Mouse (Mus musculus) adrenal gland, postnatal 36 days (tissue): Measurements from ENCODE around the gene Cfap52. TPM values are rescaled to one million over a fixed set of nuclear protein-coding genes. Genes with fewer than 3 reads are reported as not detected.
A peak's percentile ranks its signal among the peaks of the same experiment; 100 is the strongest.

Source experiments
- DNase-seq, 2 experiments: peaks; one replicate each; pipeline ENCODE4 v3.0.0; 2021; ENCODE audit warnings: mixed read lengths in 1 of 2
- total RNA-seq, 2 experiments: library from RNA; stranded (reverse); gene quantifications; 2 replicates each; pipeline ENCODE4 v1.2.3; 2021

The Cfap52 gene
- total RNA-seq, 2 experiments from 2014 or later: not detected

- DNase-seq: no peak
Observed at GRCm38 (mm10) chr11:67926348-67927055, 38.9 kb downstream of the Cfap52 start.

DNA sequence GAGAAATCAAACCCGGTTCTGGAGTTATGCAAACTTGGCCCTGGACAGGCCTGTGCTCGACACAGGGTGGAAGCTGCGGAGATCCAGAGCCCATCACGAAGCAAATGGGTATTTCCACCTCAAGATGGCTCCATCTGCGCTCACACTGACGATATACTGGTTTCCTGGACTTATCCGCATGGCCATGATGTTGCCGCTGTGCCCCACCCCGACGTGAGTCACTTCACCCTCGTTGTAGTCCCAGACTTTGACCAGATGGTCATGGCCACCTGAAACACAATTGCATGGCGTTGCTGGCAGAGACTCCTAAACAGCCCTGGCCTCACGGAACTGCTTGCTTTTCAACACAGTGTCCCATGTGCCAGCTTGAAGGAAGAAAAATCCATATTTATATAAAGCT, 40.5 kb downstream of the Cfap52 start:
- no peak for DNase-seq

DNA sequence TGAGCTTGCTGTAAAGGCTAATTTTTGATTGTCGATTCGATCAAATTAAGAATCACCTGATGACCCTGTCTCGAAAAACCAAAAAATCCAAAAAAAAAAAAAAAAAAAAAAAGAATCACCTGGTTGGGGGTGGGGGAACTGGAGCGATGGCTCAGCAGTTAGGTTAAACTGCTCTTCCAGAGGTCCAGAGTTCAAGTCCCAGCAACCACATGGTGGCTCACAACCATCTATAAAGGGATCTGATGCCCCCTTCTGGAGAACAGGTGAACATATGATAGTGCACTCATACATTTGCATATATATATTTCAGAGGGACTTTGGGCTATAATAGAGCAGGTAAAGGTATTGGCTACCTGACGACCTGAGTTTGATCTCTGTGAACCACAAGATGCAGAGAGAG, 41.7 kb downstream of the Cfap52 start:
- DNase-seq: no peak

DNA sequence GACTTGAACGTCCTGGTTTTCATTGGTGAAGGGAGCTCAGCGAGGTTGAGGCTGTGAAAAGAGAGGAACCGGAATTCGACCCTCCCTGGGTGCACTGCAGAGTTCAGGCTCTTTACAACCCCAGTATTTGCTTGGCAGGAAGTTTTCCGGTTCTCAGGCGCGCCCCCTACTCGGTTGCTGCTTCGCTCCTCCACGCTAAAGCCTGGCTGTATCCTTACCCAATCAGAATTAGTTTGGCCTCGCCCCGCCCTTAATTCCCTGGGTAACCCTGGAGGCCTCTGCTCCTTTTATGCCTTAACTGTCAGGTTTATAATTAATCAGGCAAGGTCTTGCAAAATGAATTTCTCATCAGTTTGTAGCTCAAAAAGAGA, 42.7 kb downstream of the Cfap52 start:
- peak; percentile 76 to 78 for DNase-seq

DNA sequence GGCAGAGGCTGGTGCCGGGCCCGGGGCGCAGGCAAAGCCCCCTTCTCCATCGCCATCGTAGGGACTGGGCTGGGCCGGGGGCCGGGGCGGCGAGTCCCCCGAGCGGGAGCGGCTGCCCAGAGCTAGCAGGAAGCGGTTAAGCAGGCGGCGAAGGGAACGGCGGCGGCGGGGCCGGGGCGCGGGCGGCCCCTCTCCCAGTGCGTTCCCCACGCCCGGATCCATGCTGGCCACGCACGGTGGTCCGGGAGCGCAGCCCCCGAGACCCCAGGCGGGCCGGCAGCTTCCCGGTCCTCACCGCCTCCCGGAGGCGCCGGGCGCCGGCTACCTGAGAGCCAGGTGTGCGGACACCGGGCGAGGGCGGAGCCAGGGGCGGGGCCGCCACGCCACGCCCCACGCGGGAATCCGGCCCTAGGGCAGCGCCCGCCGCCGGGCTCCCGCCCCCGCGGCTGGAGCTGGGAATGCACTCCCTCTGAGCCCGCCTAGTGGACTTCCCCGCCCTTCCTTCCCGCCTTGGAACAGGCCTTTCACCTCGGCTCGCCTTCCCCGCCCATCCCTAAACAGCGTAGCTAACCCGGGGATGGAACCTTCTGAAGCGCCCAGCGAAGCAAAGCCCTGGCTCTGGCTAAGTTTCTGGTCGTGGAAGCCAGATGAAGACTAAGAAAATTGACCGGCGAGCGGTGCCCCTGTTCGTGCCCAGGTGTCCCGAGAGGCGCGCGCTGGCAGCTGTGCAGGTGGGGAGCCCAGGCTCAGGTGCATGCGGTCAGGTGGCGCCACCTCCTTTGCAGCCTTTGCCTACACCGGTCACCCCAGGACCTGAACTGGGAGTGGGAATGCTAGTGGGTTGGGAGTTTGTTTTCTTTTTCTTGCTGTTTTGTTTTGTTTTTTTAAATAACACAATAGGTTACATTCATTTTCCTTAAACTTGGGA, 43.4 kb downstream of the Cfap52 start, which contains the start of gene Usp43:
Gene Usp43, minus strand, starts transcription at position 327 of the 928 bp plus-strand sequence.
- DNase-seq: peak; percentile 75 to 78

DNA sequence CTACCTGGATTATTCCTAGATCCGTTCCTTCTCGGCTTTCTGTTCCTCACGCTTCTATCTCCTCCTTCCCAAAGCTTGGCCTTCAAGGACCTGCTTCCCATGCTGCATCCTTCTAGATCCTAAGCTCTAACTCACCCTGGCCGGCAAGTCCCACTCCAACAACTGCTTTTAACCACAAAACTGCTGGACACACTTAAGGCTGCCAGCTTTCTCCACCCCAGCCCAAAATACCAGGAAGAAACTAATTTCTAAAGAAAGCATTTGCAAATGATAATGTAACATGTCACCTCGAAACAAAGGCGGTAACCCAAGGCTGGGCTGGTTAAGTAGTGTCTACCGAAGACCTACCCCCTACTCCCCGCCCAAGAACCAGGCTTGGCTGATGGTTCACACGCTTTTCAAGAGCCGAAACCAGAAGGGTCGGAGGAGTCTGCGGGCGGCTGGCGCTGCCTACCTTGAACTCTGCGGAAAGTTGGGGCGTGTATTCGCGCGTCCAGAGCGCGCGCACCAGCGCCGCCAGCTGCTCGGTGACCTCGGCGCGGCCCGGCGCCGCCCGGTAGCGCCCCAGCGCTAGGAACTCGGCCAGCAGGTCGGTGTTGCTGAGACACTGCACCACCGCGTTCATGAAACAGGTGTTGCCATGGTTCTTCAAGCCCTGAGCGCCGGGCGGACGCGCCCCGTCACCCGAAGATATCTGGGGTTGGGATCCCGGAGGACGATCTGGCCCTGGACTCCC, 44.2 kb downstream of the Cfap52 start:
- peak; percentile 57 to 60 for DNase-seq

DNA sequence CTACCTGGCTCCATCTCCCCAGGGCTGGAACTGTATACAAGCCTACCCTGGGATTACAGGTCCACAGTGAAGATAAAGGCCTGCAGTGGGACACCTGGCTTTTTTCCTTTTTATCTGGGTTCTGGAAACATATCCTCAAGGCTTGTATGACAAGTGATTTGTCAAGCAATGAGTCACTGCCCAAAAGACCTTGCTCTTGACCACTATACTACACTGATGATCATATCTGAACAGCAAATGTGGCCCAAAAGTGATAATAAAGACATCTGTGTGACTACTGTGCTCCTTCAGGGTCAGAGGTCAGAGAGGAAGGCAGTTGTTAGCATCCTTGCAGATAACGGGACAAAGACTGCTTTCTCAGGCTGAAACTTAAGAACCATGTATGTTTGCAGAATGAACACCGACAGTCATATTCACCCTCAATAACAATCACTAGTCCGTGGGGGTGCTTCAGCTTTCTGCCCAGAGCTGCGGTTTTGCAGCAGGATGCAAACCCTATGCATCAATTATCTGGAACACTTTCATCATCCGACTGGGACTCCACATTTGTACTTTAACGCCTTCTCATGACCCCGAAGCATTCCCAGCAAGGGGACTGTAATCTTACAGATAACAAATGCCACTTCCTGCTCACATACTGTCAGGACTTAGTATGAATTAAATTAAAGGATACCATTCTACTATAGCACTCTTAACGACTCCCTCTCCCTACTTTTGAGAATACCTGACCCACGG, 45.1 kb downstream of the Cfap52 start:
- peak in 1 of 2 experiments; percentile 19 for DNase-seq

- peak in 1 of 2 experiments; percentile 26 for DNase-seq
Observed at GRCm38 (mm10) chr11:67919593-67919992, 45.9 kb downstream of the Cfap52 start.

DNA sequence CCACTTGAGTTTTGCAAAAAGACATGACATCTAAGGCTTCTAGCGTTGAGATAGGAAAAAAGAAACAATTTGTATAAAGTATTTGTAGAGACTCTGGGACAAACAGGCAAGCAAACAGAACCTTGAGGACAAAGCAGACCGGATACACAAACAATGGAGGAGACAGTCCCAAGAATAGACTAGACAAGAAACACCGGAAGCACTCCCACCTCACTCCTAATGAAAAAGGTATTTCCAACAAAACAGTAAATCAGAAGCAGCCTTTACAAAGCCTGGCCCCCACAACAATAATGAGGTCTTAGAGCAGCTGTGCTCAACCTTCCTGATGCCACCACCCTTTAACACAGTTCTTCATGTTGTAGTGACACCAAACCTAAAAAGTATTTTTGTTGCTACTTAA, 48.3 kb downstream of the Cfap52 start:
- DNase-seq: no peak

GRCm38 (mm10) chr11:67911074-67911473, 54.4 kb downstream of the Cfap52 start:
- no peak for DNase-seq

DNA sequence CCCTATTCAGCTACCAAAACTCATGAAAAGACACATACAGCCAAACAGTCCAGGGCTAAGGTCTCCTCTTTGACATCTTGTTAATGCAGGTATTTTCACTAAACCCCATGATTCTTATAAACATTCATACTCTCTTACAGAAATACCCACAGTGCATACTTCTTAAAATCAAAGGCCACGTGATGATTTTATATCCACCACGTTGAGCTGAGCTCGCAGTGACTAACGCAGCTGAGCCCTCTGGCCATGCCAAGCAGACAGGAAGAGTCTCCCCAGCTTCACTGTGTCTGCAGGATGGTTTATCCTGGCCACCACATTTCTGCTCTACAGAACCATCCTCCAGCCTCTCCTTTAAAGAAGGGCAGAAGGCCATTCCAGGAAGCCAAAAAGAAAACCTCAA, 61.7 kb downstream of the Cfap52 start:
- DNase-seq: no peak

GRCm38 (mm10) chr11:67897064-67897560, 68.3 kb downstream of the Cfap52 start:
- peak; percentile 92 to 94 for DNase-seq

GRCm38 (mm10) chr11:67895641-67896040, 69.8 kb downstream of the Cfap52 start:
- no peak for DNase-seq

- no peak for DNase-seq
Observed at GRCm38 (mm10) chr11:67888521-67888920, 76.9 kb downstream of the Cfap52 start.

DNA sequence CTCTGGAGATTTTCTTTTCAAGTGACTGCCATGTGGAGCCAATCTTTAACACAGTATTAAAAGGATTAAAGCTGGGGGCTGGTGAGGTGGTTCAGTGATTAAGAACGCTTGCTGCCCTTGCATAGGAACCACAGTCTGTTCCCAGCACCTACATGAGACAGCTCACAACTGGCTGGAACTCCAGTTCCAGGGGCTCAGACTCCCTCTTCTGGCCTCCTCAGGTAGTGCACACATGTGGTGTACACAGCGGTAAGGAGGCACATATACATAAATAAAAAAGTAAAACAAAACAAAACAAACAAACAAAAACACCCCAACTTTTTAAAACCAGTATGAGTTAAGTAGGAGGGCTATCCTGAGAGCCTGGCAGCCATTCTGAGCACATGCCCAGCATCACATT, 79.5 kb downstream of the Cfap52 start:
- no peak for DNase-seq

Other genes with a start within 250 kb of the Cfap52 start
- gene Glp2r, start 194.5 kb downstream of the Cfap52 start, total RNA-seq: under 1 TPM; 0.07 to 0.10 TPM
- gene Gsg1l2, start 191.0 kb downstream of the Cfap52 start, total RNA-seq: not detected
- gene Dhrs7c, start 167.5 kb downstream of the Cfap52 start, total RNA-seq: not detected
- gene Usp43, start 43.5 kb downstream of the Cfap52 start, total RNA-seq: 1 to 10 TPM in 1 of 2 experiments, under 1 TPM in 1; 0.76 to 1.6 TPM
- 10 to 100 TPM; 31.4 to 34.7 TPM for gene Stx8, start 542 bp upstream of the Cfap52 start, total RNA-seq